Mouse (Mus musculus) G1E (cell line): ENCODE measurements around the gene Cenpu.

Experiments
- CTCF ChIP-seq: IDR thresholded peaks from 2 replicates; pipeline ENCODE4 v1.5.1; 2012; ENCODE audit warnings: low read depth, low read length, inconsistent platforms, mixed read lengths
- GATA1 ChIP-seq: IDR thresholded peaks from 2 replicates; pipeline ENCODE4 v1.6.1; 2012; ENCODE audit warnings: borderline replicate concordance, low read length, inconsistent platforms, mixed read lengths

GRCm38 (mm10) chr8:46616879-46617689, 65.3 kb downstream of the Cenpu start, which contains the start of the genes Primpol and Casp3:
- TF ChIP-seq GATA1 (no peak), CTCF (no peak)
